Mouse (Mus musculus): Measurements from ENCODE around the gene Mvb12a. TPM values are rescaled to one million over a fixed set of nuclear protein-coding genes. Genes with fewer than 3 reads are reported as not detected.

Mvb12a gene
- polyA plus RNA-seq (2015; fragmentation: Nextera tagmentation; extraction: Ambion mirVana) = 141 TPM in 2 replicates

GRCm38 (mm10) chr8:71542632-71543343 lies at the start of gene Mvb12a:
Gene Mvb12a (plus strand): TSS chr8:71542922.

GRCm38 (mm10) chr8:71511644-71512043 lies 31.1 kb upstream of the Mvb12a start, which contains the start of gene Plvap:
Gene Plvap (minus strand): TSS chr8:71511752.

GRCm38 (mm10) chr8:71525226-71526050 lies 17.3 kb upstream of the Mvb12a start, which contains the start of gene Ccdc194:
Gene Ccdc194 (minus strand): TSS chr8:71525711.

GRCm38 (mm10) chr8:71537028-71537867 lies 5.5 kb upstream of the Mvb12a start, which contains the start of gene Bst2:
Gene Bst2 (minus strand): TSS chr8:71537456.

GRCm38 (mm10) chr8:71558071-71558957 lies 15.6 kb downstream of the Mvb12a start, which contains the start of gene Tmem221:
Gene Tmem221 (minus strand): TSS chr8:71558871.

GRCm38 (mm10) chr8:71566501-71566900 lies 23.8 kb downstream of the Mvb12a start, which contains the start of gene Nxnl1:
Gene Nxnl1 (minus strand): TSS chr8:71566601.

GRCm38 (mm10) chr8:71568387-71568937 lies 25.7 kb downstream of the Mvb12a start, which contains the start of gene Slc27a1:
Gene Slc27a1 (plus strand): TSS chr8:71568882.

GRCm38 (mm10) chr8:71591471-71592373 lies 49.0 kb downstream of the Mvb12a start, which contains the start of gene Pgls:
Gene Pgls (plus strand): TSS chr8:71592176.

GRCm38 (mm10) chr8:71597451-71597850 lies 54.7 kb downstream of the Mvb12a start, which contains the start of gene Fam129c:
Gene Fam129c (plus strand): TSS chr8:71597648.

Other genes with a start within 250 kb of the Mvb12a start
- 227 and 256 TPM in 2 replicates for gene Use1, start 176.1 kb upstream of the Mvb12a start, polyA plus RNA-seq (2015; fragmentation: Nextera tagmentation; extraction: Ambion mirVana)
- gene Ocel1, start 171.6 kb upstream of the Mvb12a start, polyA plus RNA-seq (2015; fragmentation: Nextera tagmentation; extraction: Ambion mirVana) = 6.7 and 12.3 TPM in 2 replicates
- 51.9 and 63.0 TPM in 2 replicates for gene Nr2f6, start 161.0 kb upstream of the Mvb12a start, polyA plus RNA-seq (2015; fragmentation: Nextera tagmentation; extraction: Ambion mirVana)
- gene Ushbp1, start 147.1 kb upstream of the Mvb12a start, polyA plus RNA-seq (2015; fragmentation: Nextera tagmentation; extraction: Ambion mirVana) = 6.3 and 13.0 TPM in 2 replicates
- 78.6 and 106 TPM in 2 replicates for gene Babam1, start 146.1 kb upstream of the Mvb12a start, polyA plus RNA-seq (2015; fragmentation: Nextera tagmentation; extraction: Ambion mirVana)
- 5.0 and 7.8 TPM in 2 replicates for gene Ankle1, start 136.9 kb upstream of the Mvb12a start, polyA plus RNA-seq (2015; fragmentation: Nextera tagmentation; extraction: Ambion mirVana)
- 65.5 and 72.8 TPM in 2 replicates for gene Abhd8, start 79.3 kb upstream of the Mvb12a start, polyA plus RNA-seq (2015; fragmentation: Nextera tagmentation; extraction: Ambion mirVana)
- gene Mrpl34, start 78.0 kb upstream of the Mvb12a start, polyA plus RNA-seq (2015; fragmentation: Nextera tagmentation; extraction: Ambion mirVana) = 169 and 185 TPM in 2 replicates
- gene Dda1, start 73.7 kb upstream of the Mvb12a start, polyA plus RNA-seq (2015; fragmentation: Nextera tagmentation; extraction: Ambion mirVana) = 75.4 and 78.6 TPM in 2 replicates
- gene Ano8, start 57.0 kb upstream of the Mvb12a start, polyA plus RNA-seq (2015; fragmentation: Nextera tagmentation; extraction: Ambion mirVana) = 3.3 and 4.4 TPM in 2 replicates
- gene Gtpbp3, start 54.8 kb upstream of the Mvb12a start, polyA plus RNA-seq (2015; fragmentation: Nextera tagmentation; extraction: Ambion mirVana) = 9.8 and 11.8 TPM in 2 replicates
- 65.2 and 131 TPM in 2 replicates for gene Plvap, start 31.2 kb upstream of the Mvb12a start, polyA plus RNA-seq (2015; fragmentation: Nextera tagmentation; extraction: Ambion mirVana)
- gene Ccdc194, start 17.2 kb upstream of the Mvb12a start, polyA plus RNA-seq (2015; fragmentation: Nextera tagmentation; extraction: Ambion mirVana) = not detected in 2 replicates
- gene Bst2, start 5.5 kb upstream of the Mvb12a start, polyA plus RNA-seq (2015; fragmentation: Nextera tagmentation; extraction: Ambion mirVana) = 85.3 and 125 TPM in 2 replicates
- gene Tmem221, start 15.9 kb downstream of the Mvb12a start, polyA plus RNA-seq (2015; fragmentation: Nextera tagmentation; extraction: Ambion mirVana) = 7.8 and 15.0 TPM in 2 replicates
- 0.24 and 0.70 TPM in 2 replicates for gene Nxnl1, start 23.7 kb downstream of the Mvb12a start, polyA plus RNA-seq (2015; fragmentation: Nextera tagmentation; extraction: Ambion mirVana)
- 38.9 and 85.2 TPM in 2 replicates for gene Slc27a1, start 26.0 kb downstream of the Mvb12a start, polyA plus RNA-seq (2015; fragmentation: Nextera tagmentation; extraction: Ambion mirVana)
- 274 and 329 TPM in 2 replicates for gene Pgls, start 49.3 kb downstream of the Mvb12a start, polyA plus RNA-seq (2015; fragmentation: Nextera tagmentation; extraction: Ambion mirVana)
- gene Fam129c, start 54.7 kb downstream of the Mvb12a start, polyA plus RNA-seq (2015; fragmentation: Nextera tagmentation; extraction: Ambion mirVana) = 0.90 and 1.8 TPM in 2 replicates
- gene Colgalt1, start 68.1 kb downstream of the Mvb12a start, polyA plus RNA-seq (2015; fragmentation: Nextera tagmentation; extraction: Ambion mirVana) = 53.2 and 58.1 TPM in 2 replicates
- 2.3 and 2.9 TPM in 2 replicates for gene Unc13a, start 128.8 kb downstream of the Mvb12a start, polyA plus RNA-seq (2015; fragmentation: Nextera tagmentation; extraction: Ambion mirVana)
- gene Jak3, start 133.4 kb downstream of the Mvb12a start, polyA plus RNA-seq (2015; fragmentation: Nextera tagmentation; extraction: Ambion mirVana) = 2.7 and 6.0 TPM in 2 replicates
- gene Insl3, start 146.3 kb downstream of the Mvb12a start, polyA plus RNA-seq (2015; fragmentation: Nextera tagmentation; extraction: Ambion mirVana) = 0.65 and 2.0 TPM in 2 replicates
- gene B3gnt3, start 158.9 kb downstream of the Mvb12a start, polyA plus RNA-seq (2015; fragmentation: Nextera tagmentation; extraction: Ambion mirVana) = 2.2 and 4.1 TPM in 2 replicates
- 5.1 and 6.2 TPM in 2 replicates for gene Fcho1, start 182.8 kb downstream of the Mvb12a start, polyA plus RNA-seq (2015; fragmentation: Nextera tagmentation; extraction: Ambion mirVana)